Mouse (Mus musculus): ENCODE data around the gene Herpud2.

DNA sequence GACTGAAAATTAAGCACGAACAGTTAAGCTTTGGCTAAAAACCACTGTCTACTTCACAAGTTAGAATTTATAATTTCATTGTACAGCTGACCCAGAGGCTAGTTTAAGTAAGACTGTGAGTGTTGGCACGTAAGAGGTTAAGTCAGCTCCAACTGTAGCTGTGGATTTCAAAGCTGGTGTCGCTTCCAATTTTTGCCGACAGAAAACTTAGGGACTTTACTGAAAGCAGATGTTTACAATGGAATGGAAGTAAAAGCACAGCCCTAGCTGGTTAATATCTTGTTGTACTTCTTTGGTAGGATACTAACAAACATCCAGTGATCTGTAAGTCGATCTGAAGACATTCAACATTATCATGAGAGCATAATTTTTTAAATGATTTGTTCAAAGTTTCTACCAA, 23.0 kb upstream of the Herpud2 start:
- no peak for TF ChIP-seq CTCF (IDR thresholded peaks at IDR 0.05)
- TF ChIP-seq EP300 (IDR thresholded peaks at IDR 0.05; ENCODE audit: insufficient read depth, low read depth, low read length), result no peak
